Comparison of ENCODE assay signal across 12 mouse cellular contexts in the genomic region with DNA sequence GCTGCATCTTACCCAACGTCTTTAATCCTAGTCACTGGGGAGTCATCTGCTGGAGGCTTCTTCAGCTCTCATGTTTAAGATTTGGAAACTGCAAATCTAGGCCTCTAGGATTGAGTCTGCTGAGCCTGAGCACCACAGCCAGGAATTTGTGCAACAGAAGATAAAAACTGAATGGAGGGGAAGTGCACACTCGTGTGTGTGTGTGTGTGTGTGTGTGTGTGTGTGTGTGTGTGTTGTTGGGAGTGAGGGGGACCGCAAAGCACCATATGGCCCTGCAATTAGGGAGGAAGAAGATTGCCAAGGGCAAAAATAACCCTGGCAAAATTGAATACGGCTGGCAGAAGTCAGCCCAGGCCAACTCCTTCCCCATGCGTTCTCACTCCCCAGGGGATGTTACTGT.
A peak's percentile ranks its signal among the peaks of the same experiment; 100 is the strongest.
DNase-seq lines count a peak whose midpoint lies in the region; ATAC-seq and TF ChIP-seq lines count a peak whose summit lies in the region.
"Had no signal": no experiment of that assay in that cellular context is flagged by ENCODE, and none has a peak within 500 bp of the region (broad histone marks: within the 10 kb centered on the region; RNA-seq: fewer than 3 reads in every experiment).

No protein-coding gene starts in this region.

- TF ChIP-seq CTCF in lung, postnatal 0 days (IDR thresholded peaks at IDR 0.05): no peak

- H3K9ac ChIP-seq in forebrain, embryonic 12.5 days: no peak overlapping the region
- H3K9ac ChIP-seq in lung, postnatal 0 days (replicated peaks; ENCODE audit: low read depth): no peak overlapping the region
- no peak overlapping the region for H3K9ac ChIP-seq in forebrain, embryonic 15.5 days (replicated peaks)
- H3K9ac ChIP-seq in kidney, embryonic 15.5 days: no peak overlapping the region
- H3K9ac ChIP-seq: heart, embryonic 15.5 days had no signal

- no peak overlapping the region for H3K4me3 ChIP-seq in forebrain, embryonic 12.5 days (replicated peaks)
- H3K4me3 ChIP-seq in forebrain, embryonic 10.5 days: no peak overlapping the region
- no peak overlapping the region for H3K4me3 ChIP-seq in lung, postnatal 0 days (ENCODE audit: low read depth, low read length)
- H3K4me3 ChIP-seq in forebrain, embryonic 15.5 days: no peak overlapping the region
- no peak overlapping the region for H3K4me3 ChIP-seq in kidney, embryonic 15.5 days (replicated peaks)
- H3K4me3 ChIP-seq: heart, embryonic 15.5 days had no signal

- H3K27me3 ChIP-seq in forebrain, embryonic 12.5 days: no peaks in the 10 kb centered on the region
- H3K27me3 ChIP-seq in forebrain, embryonic 10.5 days (ENCODE audit: poor library complexity, severe bottlenecking): no peaks in the 10 kb centered on the region
- H3K27me3 ChIP-seq in lung, postnatal 0 days (replicated peaks; ENCODE audit: insufficient read depth, low read length): no peaks in the 10 kb centered on the region
- H3K27me3 ChIP-seq in forebrain, embryonic 15.5 days: no peaks in the 10 kb centered on the region
- H3K27me3 ChIP-seq in kidney, embryonic 15.5 days: no peaks in the 10 kb centered on the region
- H3K27me3 ChIP-seq: heart, embryonic 15.5 days had no signal

- no peak for ATAC-seq in forebrain, embryonic 12.5 days (ENCODE audit: low FRiP score)
- no peak for ATAC-seq in lung, postnatal 0 days
- peak; percentile 44; the same call in 1 of the 2 replicates for ATAC-seq in forebrain, embryonic 15.5 days (replicated peaks)
- no peak for ATAC-seq in kidney, embryonic 15.5 days (replicated peaks; ENCODE audit: low FRiP score)
- ATAC-seq: midbrain, embryonic 16.5 days had no signal

- no peaks in the 10 kb centered on the region for H3K9me3 ChIP-seq in forebrain, embryonic 12.5 days
- H3K9me3 ChIP-seq in forebrain, embryonic 10.5 days: no peaks in the 10 kb centered on the region
- H3K9me3 ChIP-seq in lung, postnatal 0 days (ENCODE audit: low read length): no peaks in the 10 kb centered on the region
- no peaks in the 10 kb centered on the region for H3K9me3 ChIP-seq in forebrain, embryonic 15.5 days
- no peaks in the 10 kb centered on the region for H3K9me3 ChIP-seq in kidney, embryonic 15.5 days (replicated peaks)
- H3K9me3 ChIP-seq: heart, embryonic 15.5 days had no signal

- H3K4me1 ChIP-seq in forebrain, embryonic 12.5 days: peaks cover 41% of the 10 kb centered on the region
- H3K4me1 ChIP-seq in forebrain, embryonic 10.5 days: peaks cover 33% of the 10 kb centered on the region
- H3K4me1 ChIP-seq in lung, postnatal 0 days (ENCODE audit: insufficient read depth, low read depth, low read length): no peaks in the 10 kb centered on the region
- H3K4me1 ChIP-seq in forebrain, embryonic 15.5 days: peaks cover 41% of the 10 kb centered on the region
- H3K4me1 ChIP-seq in kidney, embryonic 15.5 days: no peaks in the 10 kb centered on the region

- WGBS in forebrain, embryonic 12.5 days: 62% methylated on average over 5 of the region's 5 CpGs
- 77% methylated on average over 5 of the region's 5 CpGs for WGBS in forebrain, embryonic 10.5 days
- WGBS in lung, postnatal 0 days: 50% methylated on average over 5 of the region's 5 CpGs
- WGBS in forebrain, embryonic 15.5 days: 37% methylated on average over 5 of the region's 5 CpGs
- WGBS in kidney, embryonic 15.5 days: 68% methylated on average over 5 of the region's 5 CpGs

- no peak for DNase-seq in forebrain, embryonic 10.5 days (ENCODE audit: extremely low spot score, low spot score)
- DNase-seq in lung, postnatal 0 days (ENCODE audit: low spot score): peak; percentile 14
- no peak for DNase-seq in lung, adult 18-20 months
- DNase-seq in cerebellum, adult 8-10 months: peak; percentile 54
- DNase-seq in gastrocnemius, postnatal 10 days: no peak
- DNase-seq: kidney, adult 11 months; spleen, adult 18-20 months had no signal

- H3K4me2 ChIP-seq in forebrain, embryonic 12.5 days: no peak overlapping the region
- H3K4me2 ChIP-seq in lung, postnatal 0 days (replicated peaks; ENCODE audit: low read depth, low read length): no peak overlapping the region
- no peak overlapping the region for H3K4me2 ChIP-seq in forebrain, embryonic 15.5 days (replicated peaks)
- H3K4me2 ChIP-seq in kidney, embryonic 15.5 days: no peak overlapping the region
- H3K4me2 ChIP-seq: heart, embryonic 15.5 days had no signal

- H3K27ac ChIP-seq in forebrain, embryonic 12.5 days: 0 out of 2 replicates have a peak overlapping the region, but pooled peaks have one; percentile 27
- no peak overlapping the region for H3K27ac ChIP-seq in forebrain, embryonic 10.5 days
- H3K27ac ChIP-seq in lung, postnatal 0 days (ENCODE audit: low read length): no peak overlapping the region
- H3K27ac ChIP-seq in forebrain, embryonic 15.5 days (replicated peaks): peak overlapping the region; percentile 53; the same call in 1 of the 2 replicates
- H3K27ac ChIP-seq in kidney, embryonic 15.5 days: no peak overlapping the region
- H3K27ac ChIP-seq: heart, embryonic 15.5 days had no signal

- no peaks in the 10 kb centered on the region for H3K36me3 ChIP-seq in forebrain, embryonic 12.5 days (replicated peaks)
- peaks cover 2% of the 10 kb centered on the region; the same call in 1 of the 2 replicates for H3K36me3 ChIP-seq in forebrain, embryonic 10.5 days (replicated peaks)
- no peaks in the 10 kb centered on the region for H3K36me3 ChIP-seq in lung, postnatal 0 days (ENCODE audit: insufficient read depth, low read length)
- no peaks in the 10 kb centered on the region for H3K36me3 ChIP-seq in forebrain, embryonic 15.5 days
- no peaks in the 10 kb centered on the region for H3K36me3 ChIP-seq in kidney, embryonic 15.5 days
- H3K36me3 ChIP-seq: heart, embryonic 15.5 days had no signal

- TF ChIP-seq EP300 in lung, postnatal 0 days (IDR thresholded peaks at IDR 0.05): no peak

Comparison
In these comparisons a context has a peak if more than half of its experiments do, and no peak if none do; other contexts are left out.
1. H3K27ac ChIP-seq: peak in forebrain, embryonic 12.5 days (single experiment) and forebrain, embryonic 15.5 days (single experiment); none in forebrain, embryonic 10.5 days (single experiment), lung, postnatal 0 days (single experiment) and kidney, embryonic 15.5 days (single experiment).
2. DNase-seq: peak in lung, postnatal 0 days (single experiment) and cerebellum, adult 8-10 months (single experiment); none in forebrain, embryonic 10.5 days (single experiment), lung, adult 18-20 months (0 of 2) and gastrocnemius, postnatal 10 days (single experiment).